Mouse (Mus musculus) liver, embryonic 14.5 days (tissue): Measurements from ENCODE around the gene Gramd4. TPM values are rescaled to one million over a fixed set of nuclear protein-coding genes. Genes with fewer than 3 reads are reported as not detected.

Experiments used
- ATAC-seq: fragments of 200-750 bp; cut with Nextera tagmentation; 2 replicates; pipeline ENCODE4 v1.8.0; 2017; ENCODE audit warnings: moderate number of reproducible peaks, mild to moderate bottlenecking, moderate library complexity; ENCODE audit not compliant: insufficient read depth
- DNase-seq, 3 experiments: peaks; one replicate each; pipeline ENCODE4 v3.0.0-alpha.2; 2012 to 2013; ENCODE audit warnings: low read depth in 3 of 3, low spot score in 3 of 3
- H3K27ac ChIP-seq: fragments of 300-500 bp; sonication (generic); 2 replicates; pipeline ENCODE4 v1.5.1; 2014; ENCODE audit warnings: moderate library complexity, mild to moderate bottlenecking, control low read depth, inconsistent platforms
- H3K27me3 ChIP-seq: fragments of 300-500 bp; sonication (generic); 2 replicates; pipeline ENCODE4 v1.6.1; 2014; ENCODE audit warnings: mild to moderate bottlenecking, low read length, moderate library complexity; ENCODE audit not compliant: control insufficient read depth, insufficient read depth
- H3K36me3 ChIP-seq: fragments of 300-500 bp; sonication (generic); replicated peaks from 2 replicates; pipeline ENCODE4 v1.6.1; 2014; ENCODE audit warnings: low read depth; ENCODE audit not compliant: control insufficient read depth, insufficient read depth
- H3K4me1 ChIP-seq, 2 experiments: fragments of 200-500 bp in 1 of 2; fragments of 300-500 bp in 1 of 2; sonication (generic) in 1 of 2; replicated peaks; 2 replicates each; pipeline ENCODE4 v1.6.1; 2012 to 2014; ENCODE audit warnings: antibody characterized with exemption in 1 of 2, inconsistent platforms in 1 of 2, low read length in 1 of 2; ENCODE audit not compliant: control insufficient read depth in 2 of 2, insufficient read depth in 2 of 2
- H3K4me2 ChIP-seq: fragments of 300-500 bp; sonication (generic); 2 replicates; pipeline ENCODE4 v1.6.1; 2014; ENCODE audit warnings: low read depth, mild to moderate bottlenecking, control low read depth, moderate library complexity
- H3K4me3 ChIP-seq, 2 experiments: fragments of 200-500 bp in 1 of 2; fragments of 300-500 bp in 1 of 2; sonication (generic) in 1 of 2; 2 replicates each; pipeline ENCODE4 v1.5.1; 2012 to 2014; ENCODE audit warnings: low read depth in 2 of 2, low read length in 2 of 2, mild to moderate bottlenecking in 2 of 2, control low read depth in 1 of 2, inconsistent platforms in 1 of 2, moderate library complexity in 1 of 2; ENCODE audit not compliant: insufficient read depth in 1 of 2
- H3K9ac ChIP-seq: fragments of 300-500 bp; sonication (generic); replicated peaks from 2 replicates; pipeline ENCODE4 v1.6.1; 2014; ENCODE audit warnings: mild to moderate bottlenecking, control low read depth, moderate library complexity
- H3K9me3 ChIP-seq: fragments of 300-500 bp; sonication (generic); 2 replicates; pipeline ENCODE4 v1.6.1; 2016; ENCODE audit warnings: low read length, mixed read lengths; ENCODE audit not compliant: control insufficient read depth
- CTCF ChIP-seq: IDR thresholded peaks from 2 replicates; pipeline ENCODE4 v1.5.1; 2016; ENCODE audit warnings: antibody characterized with exemption, low read depth, control low read depth
- EP300 ChIP-seq: IDR thresholded peaks from 2 replicates; pipeline ENCODE4 v1.6.1; 2016; ENCODE audit warnings: antibody characterized with exemption, low read depth
- WGBS: fragments of 180-500 bp; shearing (Covaris S2); extraction: QIAGEN DNeasy Blood & Tissue Kit; methylation state at CpG from one replicate; pipeline ENCODE4 v1.1.7; 2014; ENCODE audit not compliant: insufficient replicate concordance; 5-methylcytosine and 5-hydroxymethylcytosine counted together
- polyA plus RNA-seq, 2 experiments: library from polyadenylated mRNA; depleted of rRNA in 1 of 2; stranded (reverse) in 1 of 2; unstranded in 1 of 2; fragments of >200 nt; fragmentation: Nextera tagmentation in 1 of 2; extraction: Ambion mirVana in 1 of 2; gene quantifications; 2 replicates each; pipeline versions ENCODE4 v1.2.1 to v1.2.3; 2012 to 2014

Gene Gramd4
- polyA plus RNA-seq, 2 experiments = 2.5 to 7.5 TPM

DNA sequence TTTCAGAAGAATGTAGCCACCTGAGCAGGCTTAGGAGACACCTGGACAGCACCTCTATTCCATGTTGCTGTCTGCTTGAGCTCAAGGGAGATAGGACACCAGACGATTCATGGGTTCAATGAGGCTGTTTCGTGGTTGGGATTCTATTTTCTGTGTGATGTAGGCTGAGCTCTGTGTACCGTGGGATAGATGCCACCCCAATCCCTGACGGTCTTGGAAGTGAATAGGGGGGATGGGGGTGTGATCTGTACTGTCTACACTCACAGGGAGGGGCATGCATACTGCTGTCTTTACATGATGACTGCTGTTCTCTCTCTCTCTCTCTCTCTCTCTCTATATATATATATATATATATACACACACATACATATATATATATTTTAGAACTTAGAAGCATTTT lies 7.9 kb downstream of the Gramd4 start:
- Histone ChIP-seq H3K4me3 (no peak overlapping the region), H3K4me1 (peaks cover 48 to 68% of the 10 kb centered on the region in 2 experiments), H3K36me3 (no peaks in the 10 kb centered on the region), H3K27ac (peak overlapping the region; percentile 61), H3K4me2 (peak overlapping the region; percentile 56), H3K9me3 (no peaks in the 10 kb centered on the region), H3K27me3 (no peaks in the 10 kb centered on the region), H3K9ac (peak overlapping the region; percentile 23)
- no peak for ATAC-seq
- TF ChIP-seq EP300 (no peak), CTCF (no peak)
- DNase-seq = no peak
- 51% methylated on average over 4 of the region's 4 CpGs for whole genome bisulfite sequencing

- Histone ChIP-seq H3K9ac (no peak overlapping the region), H3K36me3 (no peaks in the 10 kb centered on the region), H3K27me3 (no peaks in the 10 kb centered on the region), H3K4me2 (no peak overlapping the region), H3K9me3 (no peaks in the 10 kb centered on the region), H3K27ac (no peak overlapping the region), H3K4me3 (no peak overlapping the region), H3K4me1 (peaks cover 33 to 59% of the 10 kb centered on the region in 2 experiments)
- WGBS = 39% methylated on average over 14 of the region's 14 CpGs
- ATAC-seq (no peak), DNase-seq (no peak)
- TF ChIP-seq EP300 (no peak), CTCF (no peak)
These were observed 9.5 kb downstream of the Gramd4 start for GRCm38 (mm10) chr15:86066836-86067580.

DNA sequence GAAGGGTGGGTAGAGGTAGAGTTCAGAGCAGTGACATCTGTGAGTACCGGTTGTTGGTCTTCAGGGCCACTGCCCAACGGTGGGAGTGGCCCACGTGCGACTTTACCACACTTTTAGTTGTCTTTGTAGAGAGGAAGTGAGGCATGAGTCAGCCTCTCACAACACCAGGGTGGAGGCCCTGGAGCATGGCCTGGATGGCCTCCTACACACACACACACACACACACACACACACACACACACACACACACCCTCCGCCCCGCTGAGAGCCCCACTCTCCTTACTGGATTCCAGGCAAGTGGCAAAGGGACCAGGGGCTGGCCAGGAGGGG lies 10.1 kb downstream of the Gramd4 start:
- Histone ChIP-seq H3K9ac (no peak overlapping the region), H3K27me3 (no peaks in the 10 kb centered on the region), H3K4me2 (no peak overlapping the region), H3K9me3 (no peaks in the 10 kb centered on the region), H3K27ac (no peak overlapping the region), H3K4me3 (no peak overlapping the region), H3K36me3 (no peaks in the 10 kb centered on the region), H3K4me1 (peaks cover 28 to 54% of the 10 kb centered on the region in 2 experiments)
- TF ChIP-seq CTCF (no peak), EP300 (no peak)
- ATAC-seq (no peak), DNase-seq (no peak)
- WGBS = 25% methylated on average over 6 of the region's 6 CpGs

DNA sequence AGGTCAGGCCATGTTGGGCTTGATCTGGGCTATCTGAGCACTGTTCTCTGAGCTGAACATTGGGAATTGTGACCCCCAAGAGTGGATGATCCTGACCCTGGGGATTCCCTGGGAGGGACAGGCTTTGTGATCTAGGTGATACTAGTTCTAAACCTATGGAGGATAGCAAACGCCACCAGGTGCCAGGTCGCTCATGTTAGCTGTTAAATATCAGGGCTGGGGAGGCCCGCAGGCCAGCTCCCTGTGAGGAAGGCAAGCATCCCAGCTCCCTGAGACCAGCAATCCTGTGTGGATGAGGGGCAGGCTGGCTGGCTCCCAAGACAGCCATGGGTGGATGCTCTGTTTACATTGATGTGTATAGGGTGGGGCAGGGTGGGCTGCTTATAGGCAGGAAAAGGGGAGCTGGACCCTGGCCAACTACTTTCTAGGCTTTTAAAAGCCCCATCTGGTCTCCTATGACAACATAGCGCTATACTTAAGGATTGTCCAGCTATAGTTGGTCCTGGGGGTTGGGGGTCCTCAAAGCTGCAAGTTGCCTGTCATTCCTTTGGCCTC lies 10.5 kb downstream of the Gramd4 start:
- TF ChIP-seq CTCF (no peak), EP300 (no peak)
- Histone ChIP-seq H3K4me1 (peaks cover 23 to 49% of the 10 kb centered on the region in 2 experiments), H3K27ac (no peak overlapping the region)

DNA sequence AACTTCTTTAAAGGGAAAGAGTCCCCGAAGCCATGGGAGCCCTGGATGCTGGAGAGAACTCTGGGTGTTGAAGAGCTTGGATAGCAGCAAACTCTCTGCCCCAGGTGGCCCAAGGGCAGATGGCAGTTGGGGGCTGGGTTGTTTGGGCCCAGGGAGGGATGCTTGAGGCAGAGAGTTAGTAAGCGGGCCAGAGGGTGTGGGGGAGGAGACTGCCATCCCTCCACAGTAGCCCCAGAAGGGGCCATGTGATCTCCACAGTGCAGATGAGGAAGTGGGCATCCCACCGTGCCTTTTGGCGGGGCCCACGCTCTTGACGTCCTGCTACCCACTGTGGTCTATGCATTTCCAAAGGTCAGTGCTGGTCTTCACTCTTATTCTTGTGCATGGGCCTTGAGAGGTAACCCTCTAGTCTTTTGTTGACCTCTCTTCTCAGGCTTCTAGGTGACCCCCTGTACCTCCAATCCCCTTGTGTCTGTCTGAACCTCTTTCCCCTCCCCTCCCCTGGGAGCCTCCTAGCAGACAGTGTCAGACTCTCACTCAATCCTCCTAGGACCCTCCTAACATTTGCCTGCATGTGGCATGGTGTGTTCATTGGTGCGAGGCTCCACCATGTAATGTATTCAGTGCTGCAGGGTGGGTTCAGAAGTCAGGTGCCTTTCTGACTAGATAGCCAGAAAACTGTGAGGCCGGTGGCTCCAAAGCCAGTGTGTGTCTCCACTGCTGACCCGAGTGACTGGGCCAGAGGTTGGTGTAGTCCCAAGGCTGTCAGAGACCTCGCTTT lies 11.7 kb downstream of the Gramd4 start:
- Histone ChIP-seq H3K9me3 (no peaks in the 10 kb centered on the region), H3K9ac (no peak overlapping the region), H3K4me3 (no peak overlapping the region), H3K27ac (no peak overlapping the region), H3K4me1 (peaks cover 15 to 37% of the 10 kb centered on the region in 2 experiments), H3K36me3 (no peaks in the 10 kb centered on the region), H3K4me2 (no peak overlapping the region), H3K27me3 (no peaks in the 10 kb centered on the region)
- ATAC-seq = no peak
- TF ChIP-seq EP300 (no peak), CTCF (no peak)
- WGBS = 61% methylated on average over 10 of the region's 10 CpGs
- no peak for DNase-seq

More for the DNA sequence above, 10.5 kb downstream of the Gramd4 start:
- no peak overlapping the region for H3K4me2 ChIP-seq
- no peak for DNase-seq
- no peak overlapping the region for H3K4me3 ChIP-seq
- H3K9ac ChIP-seq = no peak overlapping the region
- 83% methylated on average over 4 of the region's 4 CpGs for WGBS
- H3K36me3 ChIP-seq = no peaks in the 10 kb centered on the region
- no peaks in the 10 kb centered on the region for H3K27me3 ChIP-seq
- H3K9me3 ChIP-seq = no peaks in the 10 kb centered on the region
- ATAC-seq = no peak
